Mouse (Mus musculus) adrenal gland, adult 2 months (tissue): ENCODE results near the gene Ripk3. TPM values are rescaled to one million over a fixed set of nuclear protein-coding genes. Genes with fewer than 3 reads are reported as not detected.
A peak's percentile ranks its signal among the peaks of the same experiment; 100 is the strongest.

ENCODE experiments used
- DNase-seq: peaks from one replicate; pipeline ENCODE4 v3.0.0; 2021
- long read RNA-seq: library from polyadenylated mRNA; stranded (forward); transcript quantifications from one replicate; pipeline ENCODE4 v2.0.0, GENCODE M21; 2021
- polyA plus RNA-seq: library from polyadenylated mRNA; depleted of rRNA; stranded (reverse); fragments of >200 nt; gene quantifications from 2 replicates; pipeline ENCODE4 v1.2.3, GENCODE M21; 2012; rRNA removed
- total RNA-seq, 2 experiments: library from RNA; stranded (reverse); gene quantifications; 2 replicates each; pipeline ENCODE4 v1.2.3; 2021

The Ripk3 gene
- total RNA-seq (1 to 10 TPM; 3.3 to 3.7 TPM), polyA plus RNA-seq (6.2 and 6.4 TPM in 2 replicates)
- long read RNA-seq, partial matches to known transcripts, result 0 of 1 reads
- long read RNA-seq, other reads (novel, unspliced or antisense), result 0 of 1 reads

DNA sequence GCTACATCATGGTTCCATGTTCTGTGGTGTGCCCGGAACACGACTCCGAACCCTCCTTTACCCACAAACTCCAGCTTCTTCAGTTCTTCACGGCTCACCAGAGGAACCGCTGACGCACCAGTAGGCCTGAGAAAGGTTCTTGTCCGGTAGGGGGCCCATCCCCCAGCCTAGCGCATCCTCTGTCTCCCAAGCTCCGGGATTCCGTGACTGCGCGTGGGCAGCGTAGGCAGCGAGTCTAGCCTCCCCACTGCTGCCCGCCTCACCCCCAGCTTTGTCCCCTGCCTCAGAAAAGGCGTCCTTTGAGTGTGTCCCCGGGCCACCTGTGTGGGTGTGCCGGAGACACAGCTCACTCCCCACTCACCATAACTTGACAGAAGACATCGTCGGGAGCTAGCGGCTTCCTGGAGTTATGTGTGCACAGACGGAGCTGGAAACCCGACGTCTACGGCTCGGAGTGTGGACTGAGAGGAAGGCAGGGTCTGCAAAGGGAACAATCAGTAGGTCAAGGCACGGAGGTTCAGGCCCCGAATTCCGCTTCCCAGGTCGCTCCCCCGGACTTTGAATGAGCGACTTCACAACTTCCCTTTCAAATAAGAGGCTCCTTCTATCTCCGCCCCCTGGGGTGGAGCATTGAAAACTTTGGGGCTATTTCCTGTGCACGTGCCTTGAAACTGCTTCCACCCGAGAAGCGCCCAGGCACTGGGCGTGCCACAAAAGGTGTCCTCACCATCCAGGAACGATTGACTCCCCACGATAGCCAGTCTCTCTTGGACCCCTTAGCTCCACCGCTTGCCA lies at the start of gene Ripk3:
Gene Ripk3 (minus strand): TSS at position 610 of the 795 bp plus-strand sequence.
- DNase-seq, result peak; percentile 56

DNA sequence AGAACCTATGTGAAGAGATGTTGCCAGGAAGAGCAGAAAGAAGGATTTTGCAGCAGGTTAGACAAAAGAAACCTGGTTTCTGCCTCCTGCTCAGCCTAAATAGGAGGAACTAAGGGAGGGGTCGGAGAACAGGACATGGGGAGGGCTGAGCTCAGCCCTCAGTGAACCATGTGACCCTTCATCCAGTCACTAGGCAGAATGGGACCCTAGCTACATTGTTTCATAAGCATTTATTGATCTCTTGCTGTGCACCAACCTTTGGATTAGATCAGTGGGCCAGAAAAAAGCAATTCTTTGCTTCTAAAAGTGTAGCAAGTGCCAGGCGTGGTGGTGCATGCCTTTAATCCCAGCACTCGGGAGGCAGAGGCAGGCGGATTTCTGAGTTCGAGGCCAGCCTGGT lies 49.6 kb upstream of the Ripk3 start:
- no peak for DNase-seq

DNA sequence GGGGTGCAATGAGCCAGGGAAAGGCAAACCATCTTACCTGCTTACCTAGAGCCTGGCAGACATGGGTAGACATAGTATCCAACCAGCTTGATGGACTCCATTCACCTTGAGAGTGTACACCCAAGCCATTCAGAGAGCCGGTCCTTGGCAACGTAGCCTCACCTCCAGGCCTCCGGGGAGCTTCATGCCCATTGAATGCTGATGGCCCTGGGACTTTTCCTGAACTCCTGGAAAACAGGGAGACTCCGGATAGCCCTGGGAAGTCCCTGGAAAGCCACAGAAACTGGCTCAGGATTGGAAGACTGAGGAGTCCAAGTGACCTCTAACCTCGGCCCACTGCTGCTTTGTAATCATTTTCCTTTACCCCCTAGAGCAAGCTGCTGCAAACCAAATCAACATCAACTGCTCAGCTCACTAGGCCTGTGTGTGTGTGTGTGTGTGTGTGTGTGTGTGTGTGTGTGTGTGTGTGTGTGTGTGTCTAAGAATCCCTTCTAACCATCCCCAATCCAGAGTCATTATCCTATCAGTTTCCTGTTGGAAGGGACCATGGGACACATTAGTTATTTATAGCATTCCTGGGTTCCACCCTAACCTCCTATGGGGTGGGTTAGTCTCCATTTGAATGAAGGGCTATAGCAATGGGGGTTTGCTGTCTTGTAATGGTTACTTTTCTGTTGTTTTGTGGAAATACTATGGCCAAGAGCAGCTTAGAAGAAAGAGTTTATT lies 46.3 kb upstream of the Ripk3 start:
- no peak for DNase-seq

DNA sequence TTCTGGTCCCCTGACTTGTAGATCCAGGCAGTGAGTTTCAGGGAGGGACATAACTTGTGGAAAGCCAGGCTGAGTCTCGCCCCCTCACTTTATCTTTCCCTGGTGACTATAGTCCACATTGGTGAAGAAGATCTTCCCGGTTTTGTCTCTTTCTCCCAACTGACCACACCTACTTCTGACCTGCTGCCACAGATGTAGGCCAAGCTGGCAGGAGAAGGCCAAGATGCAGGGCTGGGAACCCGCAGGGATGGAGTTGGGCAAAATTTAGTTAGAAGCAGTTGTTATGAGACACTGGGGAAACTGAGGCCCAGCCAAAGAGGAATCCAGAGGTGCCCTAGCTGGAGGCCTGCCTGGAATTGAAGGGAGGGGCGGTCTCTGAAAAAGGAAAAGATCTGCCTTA lies 44.5 kb upstream of the Ripk3 start:
- no peak for DNase-seq

DNA sequence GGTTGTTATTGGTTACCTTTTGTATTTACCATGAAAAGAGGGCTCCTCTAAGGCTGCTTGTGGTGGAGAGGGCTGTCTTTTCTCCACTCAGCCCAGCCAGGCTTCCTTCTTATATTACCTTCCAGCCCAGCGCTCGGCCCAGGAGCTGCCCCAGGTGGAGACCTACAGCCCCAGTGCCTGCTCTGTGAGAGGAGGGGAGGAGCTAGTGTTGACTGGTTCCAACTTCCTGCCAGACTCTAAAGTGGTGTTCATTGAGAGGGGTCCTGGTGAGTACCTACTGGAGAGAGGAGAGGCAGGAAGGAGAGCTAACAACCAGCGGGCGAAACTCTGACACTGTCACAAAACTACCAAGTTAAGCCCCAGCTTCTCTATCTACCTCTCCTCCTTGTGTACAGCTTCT lies 41.7 kb upstream of the Ripk3 start:
- no peak for DNase-seq

DNA sequence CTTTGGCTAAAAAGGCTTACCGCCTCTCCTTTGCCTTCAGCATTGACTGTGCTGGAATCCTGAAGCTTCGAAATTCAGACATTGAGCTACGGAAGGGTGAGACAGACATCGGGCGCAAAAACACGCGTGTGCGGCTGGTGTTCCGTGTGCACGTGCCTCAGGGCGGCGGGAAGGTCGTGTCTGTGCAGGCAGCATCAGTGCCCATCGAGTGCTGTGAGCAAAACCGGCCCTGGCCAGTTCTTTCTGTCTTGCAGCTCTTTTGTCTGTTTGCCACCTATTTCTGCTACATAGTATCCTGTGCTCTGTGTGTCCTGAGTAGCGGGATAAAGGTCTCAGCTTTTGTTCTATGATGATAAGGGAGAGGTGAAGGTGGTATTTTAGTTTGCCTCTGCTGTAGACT lies 41.2 kb upstream of the Ripk3 start:
- DNase-seq, result no peak

DNA sequence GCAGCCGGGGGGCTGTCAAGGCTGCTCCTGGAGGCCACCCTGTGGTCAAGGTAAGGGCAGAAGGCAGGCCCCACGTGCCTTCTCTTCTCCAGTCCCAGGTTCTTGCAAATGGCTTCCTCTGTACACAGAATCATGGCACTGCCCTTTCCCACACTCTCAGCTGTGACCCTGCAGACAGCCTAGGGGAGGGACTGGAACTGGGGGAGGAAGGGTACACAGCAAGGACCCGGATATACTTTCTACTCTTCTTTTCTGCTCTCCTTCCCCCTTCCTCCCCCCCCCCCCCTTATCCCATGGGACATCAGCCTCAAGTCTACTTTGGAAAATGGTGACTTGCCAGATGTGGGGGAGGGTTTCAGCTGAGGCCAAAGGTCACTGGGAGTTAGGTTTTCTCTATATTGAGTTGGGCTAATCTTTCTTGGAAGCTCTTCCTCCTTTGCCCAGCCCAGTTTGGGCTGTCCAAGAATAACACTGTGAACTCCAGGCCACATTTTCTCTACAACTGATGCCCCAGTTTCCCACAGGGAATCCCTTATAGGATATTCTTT lies 40.1 kb upstream of the Ripk3 start:
- peak; percentile 30 for DNase-seq

DNA sequence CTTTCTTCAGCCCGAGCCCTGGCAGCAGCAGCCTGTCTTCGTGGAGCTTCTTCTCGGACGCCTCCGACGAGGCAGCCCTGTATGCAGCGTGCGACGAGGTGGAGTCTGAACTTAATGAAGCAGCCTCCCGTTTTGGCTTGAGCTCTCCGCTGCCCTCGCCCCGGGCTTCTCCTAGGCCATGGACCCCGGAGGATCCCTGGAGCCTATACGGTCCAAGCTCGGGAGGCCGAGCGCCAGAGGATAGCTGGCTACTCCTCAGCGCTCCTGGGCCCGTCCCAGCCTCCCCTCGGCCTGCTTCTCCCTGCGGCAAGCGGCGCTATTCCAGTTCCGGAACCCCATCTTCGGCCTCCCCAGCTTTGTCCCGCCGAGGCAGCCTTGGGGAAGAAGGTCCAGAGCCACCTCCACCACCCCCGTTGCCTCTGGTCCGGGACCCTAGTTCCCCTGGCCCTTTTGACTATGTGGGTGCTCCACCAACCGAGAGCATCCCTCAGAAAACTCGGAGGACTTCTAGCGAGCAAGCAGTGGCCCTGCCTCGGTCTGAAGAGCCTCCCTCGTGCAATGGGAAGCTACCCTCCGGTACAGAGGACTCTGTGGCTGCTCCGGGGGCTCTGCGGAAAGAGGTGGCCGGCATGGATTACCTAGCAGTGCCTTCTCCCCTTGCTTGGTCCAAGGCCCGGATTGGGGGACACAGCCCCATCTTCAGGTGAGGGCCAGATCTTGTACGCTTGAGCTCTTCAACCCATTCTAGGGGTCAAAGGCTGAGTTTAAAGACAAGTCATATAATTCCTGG lies 38.1 kb upstream of the Ripk3 start:
- peak; percentile 14 for DNase-seq

DNA sequence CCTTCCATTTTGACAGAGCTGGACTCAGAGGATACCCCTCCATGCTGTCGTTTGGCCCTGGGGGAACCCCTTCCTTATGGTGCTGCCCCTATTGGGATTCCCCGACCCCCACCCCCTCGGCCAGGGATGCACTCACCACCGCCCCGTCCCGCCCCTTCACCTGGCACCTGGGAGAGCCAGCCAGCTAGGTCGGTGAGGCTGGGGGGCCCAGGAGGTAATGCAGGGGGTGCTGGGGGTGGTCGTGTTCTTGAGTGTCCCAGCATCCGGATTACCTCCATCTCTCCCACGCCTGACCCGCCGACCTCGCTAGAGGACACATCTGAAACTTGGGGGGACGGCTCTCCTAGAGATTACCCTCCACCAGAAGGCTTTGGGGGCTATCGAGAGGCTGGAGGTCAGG lies 37.5 kb upstream of the Ripk3 start:
- DNase-seq, result peak; percentile 13

DNA sequence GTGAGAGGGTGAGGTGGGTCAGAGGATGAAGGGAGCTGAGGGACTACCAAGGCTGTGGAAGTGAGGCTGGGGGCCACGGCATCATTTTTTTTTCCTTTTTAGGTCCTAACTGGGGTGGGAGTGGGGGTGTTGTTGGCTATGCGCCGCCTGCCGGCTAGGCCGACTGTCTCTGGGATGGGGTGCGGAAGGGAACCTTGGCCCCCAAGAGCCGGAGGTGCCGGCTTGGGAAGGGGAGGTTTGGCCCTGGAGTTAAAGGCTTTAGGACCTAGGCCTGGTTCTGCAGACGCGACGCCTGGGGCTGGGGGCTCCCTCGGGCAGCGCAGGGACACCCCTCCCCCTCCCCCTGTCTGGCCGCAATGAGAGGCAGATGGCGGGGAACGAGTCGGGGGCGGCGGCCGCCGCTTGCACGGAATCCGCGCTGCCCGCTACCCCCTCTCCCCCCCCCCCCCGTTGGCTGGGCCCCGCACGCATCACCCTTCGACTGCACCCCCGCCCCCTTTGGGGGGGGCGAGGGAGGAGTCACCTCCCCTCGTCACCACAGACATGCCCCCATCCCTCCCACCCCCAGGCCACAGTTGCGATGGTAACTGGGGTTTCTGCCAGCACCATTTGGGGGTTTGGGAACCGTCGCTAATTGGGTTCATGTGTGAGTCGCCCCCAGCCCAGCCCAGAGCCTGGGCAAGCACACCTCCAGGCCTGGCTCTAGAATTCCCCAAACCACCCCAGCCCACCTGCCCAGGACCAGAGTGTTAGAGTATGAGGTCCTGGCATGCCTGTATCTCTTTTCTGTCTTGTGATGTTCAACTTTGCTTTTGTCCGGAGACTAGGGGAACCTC lies 36.8 kb upstream of the Ripk3 start:
- peak; percentile 43 for DNase-seq

DNA sequence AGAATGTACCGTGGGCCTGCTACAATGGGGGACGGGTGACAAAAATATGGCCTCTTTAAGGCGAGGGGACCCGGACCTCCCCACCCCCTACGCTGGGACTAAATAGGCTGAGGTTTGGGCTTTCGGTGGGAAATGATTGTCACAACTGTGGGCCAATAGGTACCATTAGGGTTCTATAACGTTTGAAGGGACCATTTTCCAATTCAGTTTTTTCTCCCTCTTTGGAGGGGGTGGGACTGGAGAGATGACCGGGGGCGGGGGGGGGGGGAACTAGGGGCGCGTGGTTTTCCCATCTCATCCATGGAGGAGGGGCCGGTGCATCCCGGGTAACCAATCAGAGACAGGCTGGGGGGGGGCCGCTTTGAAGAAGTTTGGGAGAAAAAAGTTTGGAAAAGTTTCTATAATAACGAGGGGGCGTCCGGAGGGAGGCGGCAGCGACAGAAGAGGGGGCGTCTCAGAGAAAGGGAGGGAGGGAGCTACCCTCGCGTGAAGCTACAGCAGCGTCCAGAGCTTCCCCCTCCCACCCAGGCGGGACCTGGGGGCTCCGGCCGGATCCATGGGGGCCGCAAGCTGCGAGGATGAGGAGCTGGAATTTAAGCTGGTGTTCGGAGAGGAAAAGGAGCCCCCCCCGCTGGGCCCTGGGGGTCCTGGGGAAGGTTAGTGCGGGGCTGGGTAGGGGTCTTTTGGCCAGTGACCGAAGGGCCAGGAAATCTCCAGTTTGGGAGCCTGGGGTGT lies 36.0 kb upstream of the Ripk3 start:
- DNase-seq, result peak; percentile 51

DNA sequence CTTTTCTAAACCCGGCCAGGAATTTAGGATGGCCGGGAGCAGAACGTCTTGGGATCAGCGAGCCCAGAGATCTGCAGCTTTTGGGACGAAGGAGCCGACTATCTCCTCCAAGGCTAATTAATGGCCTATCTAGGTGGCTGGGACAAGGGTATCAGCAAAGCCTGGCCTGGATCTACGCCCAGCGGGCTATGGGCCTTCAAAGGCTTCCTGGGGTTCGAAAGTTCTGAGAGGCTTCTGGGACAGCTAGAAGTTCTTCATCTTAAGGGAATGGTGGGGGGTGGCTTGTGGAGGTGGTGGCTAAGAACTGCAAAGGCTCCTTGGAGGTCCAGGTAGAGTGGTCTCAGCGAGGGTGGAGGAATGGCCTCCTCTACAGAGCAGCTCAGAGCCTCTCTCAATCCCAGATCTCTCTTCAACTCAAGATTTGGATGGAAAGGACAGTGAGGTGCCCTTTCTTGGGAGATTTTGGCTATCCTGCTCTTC lies 35.4 kb upstream of the Ripk3 start:
- DNase-seq, result peak; percentile 63

DNA sequence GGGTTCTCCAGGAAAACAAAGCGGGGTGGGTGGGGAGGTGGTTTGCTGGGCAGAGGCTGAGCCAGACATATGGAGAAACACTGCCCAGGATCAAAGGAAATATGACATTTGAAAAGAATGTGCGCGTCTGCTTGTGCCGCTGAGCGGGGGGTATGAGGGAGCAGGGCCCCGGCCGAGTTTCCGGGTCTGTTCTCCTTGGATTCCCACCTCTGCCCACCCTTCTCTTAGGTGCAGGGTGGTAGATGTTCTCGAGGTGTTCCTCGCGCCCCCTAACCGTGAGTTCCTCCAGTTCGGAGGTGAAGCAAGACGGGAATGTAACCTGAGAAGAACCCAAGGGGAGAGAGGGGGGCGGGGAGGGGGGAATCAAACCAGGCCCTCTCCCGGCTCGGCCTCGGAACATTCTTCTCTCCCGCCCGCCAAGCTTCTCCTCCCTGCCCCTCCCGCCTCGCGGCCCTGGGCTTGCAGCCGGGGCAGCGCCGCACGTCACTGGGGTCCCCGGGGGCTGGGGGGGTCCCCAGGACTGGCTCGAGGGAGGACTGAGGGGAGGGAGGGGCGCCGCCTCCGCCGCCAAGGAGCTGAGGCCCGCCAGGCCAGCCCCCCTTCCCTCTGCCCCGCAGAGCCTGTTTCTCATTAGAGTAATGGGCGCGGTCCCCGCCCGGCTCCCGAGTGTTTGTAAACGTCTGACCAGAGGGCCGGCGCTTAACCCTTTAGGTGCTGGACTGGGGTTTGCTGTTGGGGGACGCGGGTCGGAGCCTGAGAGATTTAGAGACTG lies 34.5 kb upstream of the Ripk3 start, which contains the start of gene Nfatc4:
Gene Nfatc4 (plus strand): TSS at position 154 of the 772 bp plus-strand sequence.
- DNase-seq, result peak; percentile 85

DNA sequence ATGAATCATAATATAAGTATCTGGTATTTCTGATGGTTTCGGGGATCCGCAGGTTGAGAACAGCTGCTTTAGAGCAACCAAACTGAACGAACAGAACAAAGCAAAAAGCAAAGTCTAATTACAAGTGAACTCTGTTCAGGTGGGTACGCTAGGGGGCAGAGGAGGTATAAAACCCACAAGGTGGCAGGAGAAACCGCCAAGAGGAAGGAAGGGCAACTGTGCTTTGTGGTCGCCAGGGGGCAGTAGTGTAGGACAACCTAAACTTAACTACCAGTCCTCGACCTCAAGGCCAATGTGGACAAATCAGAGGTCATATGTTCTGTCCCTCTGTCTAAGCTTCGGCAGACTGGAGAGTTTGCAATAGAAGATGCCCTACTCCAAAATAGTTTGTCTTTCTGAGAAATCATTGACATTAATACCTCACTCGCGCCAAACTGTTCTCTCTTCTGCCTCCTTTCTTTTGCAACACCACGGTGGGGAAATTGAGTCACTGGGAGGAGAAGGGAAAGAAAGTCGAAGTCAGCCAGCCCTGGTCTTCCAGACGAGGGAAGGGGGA lies 33.8 kb upstream of the Ripk3 start:
- peak; percentile 80 for DNase-seq

DNA sequence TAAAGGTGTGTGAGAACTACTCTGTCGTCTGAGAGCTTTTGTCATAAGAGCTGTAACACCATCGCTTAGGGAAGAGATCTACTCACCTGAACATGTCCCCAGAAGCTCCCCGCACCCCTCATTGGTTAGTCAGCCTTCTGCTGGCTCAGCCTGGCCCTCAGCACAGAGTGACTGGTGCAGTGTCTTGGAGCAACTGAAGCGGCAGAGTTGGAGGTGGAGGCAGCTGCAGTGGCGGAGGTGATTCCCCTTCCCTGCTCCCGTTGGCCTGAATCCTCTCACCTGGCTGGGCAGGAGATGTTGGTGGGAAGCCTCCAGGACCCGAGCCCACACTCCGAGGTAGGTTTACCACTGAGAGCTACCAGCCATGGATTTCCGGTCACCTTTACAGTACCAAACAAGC lies 31.9 kb upstream of the Ripk3 start:
- DNase-seq, result no peak

DNA sequence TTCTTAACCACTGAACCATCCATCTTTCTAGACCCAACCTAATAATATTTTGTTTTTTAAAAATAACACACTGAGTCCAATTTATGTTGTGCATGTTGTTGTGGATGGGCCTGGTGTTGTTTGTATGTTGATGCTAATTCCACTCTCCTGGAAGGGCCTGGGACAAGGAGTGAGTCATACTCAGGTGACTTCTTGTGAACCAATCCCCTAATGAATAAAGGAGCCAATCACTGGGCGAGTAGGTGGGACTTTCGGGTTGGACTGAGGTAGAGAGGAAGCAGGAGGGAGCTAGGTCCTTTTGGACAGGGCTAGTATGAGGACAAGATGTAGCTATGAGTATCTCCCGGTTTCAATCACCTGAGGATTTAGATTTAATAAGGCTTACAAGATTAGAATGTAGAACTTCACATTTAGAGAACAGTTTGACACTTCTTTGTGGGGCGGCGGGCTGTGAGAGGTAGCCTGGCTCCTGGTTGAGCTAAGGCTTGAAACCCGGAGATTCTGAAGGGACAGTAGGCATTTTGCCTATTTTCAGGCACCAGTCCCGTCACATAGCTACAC lies 31.3 kb upstream of the Ripk3 start:
- no peak for DNase-seq

DNA sequence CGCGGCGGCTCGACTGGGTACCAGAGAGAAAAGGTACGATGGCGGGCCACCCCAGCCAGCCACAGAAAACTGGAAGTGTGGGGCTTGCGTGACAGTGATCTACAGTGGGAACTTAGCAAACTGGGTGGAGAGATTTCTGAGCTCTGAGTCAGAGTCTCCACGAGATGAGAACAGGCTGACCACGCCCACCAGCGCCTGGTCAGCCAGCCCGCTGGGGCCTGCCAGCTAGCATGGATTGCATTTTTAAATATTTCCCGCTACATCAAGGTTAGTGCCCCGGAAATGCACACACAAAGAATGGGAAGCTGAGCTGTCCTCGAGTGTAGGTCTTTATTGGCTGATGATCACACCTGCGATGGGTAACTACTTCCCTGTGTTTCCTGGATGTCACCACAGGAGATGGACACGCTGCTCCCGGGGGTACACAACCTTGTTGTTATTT lies 26.7 kb upstream of the Ripk3 start:
- peak; percentile 89 for DNase-seq

DNA sequence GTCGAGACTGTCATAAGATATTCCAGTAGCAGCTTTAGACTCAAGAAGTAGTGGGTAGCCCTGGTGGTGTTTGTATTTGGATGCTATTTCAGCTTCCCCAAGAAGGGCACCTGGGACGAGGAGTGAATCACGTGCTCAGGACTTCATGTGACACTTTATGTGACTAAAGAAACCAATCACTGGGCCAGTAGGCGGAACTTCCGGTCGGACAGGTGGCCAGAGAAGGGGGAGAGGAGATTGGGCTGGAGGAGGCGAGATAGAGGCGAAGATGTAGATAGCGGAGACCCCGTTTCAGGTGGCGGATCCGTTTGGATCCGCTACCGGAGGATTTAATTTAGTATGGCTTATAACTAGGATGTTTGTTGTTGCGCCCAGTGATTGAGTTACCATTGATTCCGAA lies 26.2 kb upstream of the Ripk3 start:
- peak; percentile 79 for DNase-seq
